Mouse (Mus musculus) splenic B cell, adult 2 months (primary cell): ENCODE results near the gene Gpld1.

Source experiments
- DNase-seq: peaks from one replicate; pipeline ENCODE4 v3.0.0-alpha.2; 2011; ENCODE audit warnings: low read depth, low spot score
- H3K27me3 ChIP-seq: 2 replicates; pipeline ENCODE4 v1.6.1; 2012; ENCODE audit warnings: mild to moderate bottlenecking, low read length, moderate library complexity, mixed read lengths; ENCODE audit not compliant: control insufficient read depth, poor library complexity, insufficient read depth, severe bottlenecking
- H3K36me3 ChIP-seq: 2 replicates; pipeline ENCODE4 v1.6.1; 2012; ENCODE audit warnings: mild to moderate bottlenecking, low read length, moderate library complexity, mixed read lengths; ENCODE audit not compliant: control insufficient read depth, poor library complexity, insufficient read depth, severe bottlenecking

Gene Gpld1

GRCm38 (mm10) chr13:25020540-25020892 lies 77.6 kb downstream of the Gpld1 start:
- Histone ChIP-seq H3K36me3 (no peaks in the 10 kb centered on the region), H3K27me3 (no peaks in the 10 kb centered on the region)
- no peak for DNase-seq

GRCm38 (mm10) chr13:25022386-25022785 lies 79.4 kb downstream of the Gpld1 start:
- no peak for DNase-seq
- H3K36me3 ChIP-seq = no peaks in the 10 kb centered on the region

GRCm38 (mm10) chr13:25023129-25023528 lies 80.2 kb downstream of the Gpld1 start:
- DNase-seq = no peak
- H3K36me3 ChIP-seq = no peaks in the 10 kb centered on the region
- no peaks in the 10 kb centered on the region for H3K27me3 ChIP-seq

More at GRCm38 (mm10) chr13:25022386-25022785, 79.4 kb downstream of the Gpld1 start:
- no peaks in the 10 kb centered on the region for H3K27me3 ChIP-seq

GRCm38 (mm10) chr13:25024655-25025054 lies 81.7 kb downstream of the Gpld1 start:
- H3K36me3 ChIP-seq = no peaks in the 10 kb centered on the region
- DNase-seq = peak; percentile 73
- H3K27me3 ChIP-seq = no peaks in the 10 kb centered on the region

- no peak for DNase-seq
- no peaks in the 10 kb centered on the region for H3K27me3 ChIP-seq
- H3K36me3 ChIP-seq = no peaks in the 10 kb centered on the region
Observed at GRCm38 (mm10) chr13:25026409-25027113, 83.6 kb downstream of the Gpld1 start.

- no peaks in the 10 kb centered on the region for H3K27me3 ChIP-seq
- DNase-seq = no peak
- H3K36me3 ChIP-seq = no peaks in the 10 kb centered on the region
Observed at GRCm38 (mm10) chr13:25027114-25027425, 84.1 kb downstream of the Gpld1 start.

GRCm38 (mm10) chr13:25039488-25039887 lies 96.5 kb downstream of the Gpld1 start:
- H3K27me3 ChIP-seq = no peaks in the 10 kb centered on the region

More at GRCm38 (mm10) chr13:25039488-25039887, 96.5 kb downstream of the Gpld1 start:
- H3K36me3 ChIP-seq = no peaks in the 10 kb centered on the region
- DNase-seq = no peak
